Mouse (Mus musculus): ENCODE measurements around the gene Mrpl12. TPM values are rescaled to one million over a fixed set of nuclear protein-coding genes. Genes with fewer than 3 reads are reported as not detected.

The Mrpl12 gene
- polyA plus RNA-seq, 1 experiment from 2014 or later: 133 TPM

DNA sequence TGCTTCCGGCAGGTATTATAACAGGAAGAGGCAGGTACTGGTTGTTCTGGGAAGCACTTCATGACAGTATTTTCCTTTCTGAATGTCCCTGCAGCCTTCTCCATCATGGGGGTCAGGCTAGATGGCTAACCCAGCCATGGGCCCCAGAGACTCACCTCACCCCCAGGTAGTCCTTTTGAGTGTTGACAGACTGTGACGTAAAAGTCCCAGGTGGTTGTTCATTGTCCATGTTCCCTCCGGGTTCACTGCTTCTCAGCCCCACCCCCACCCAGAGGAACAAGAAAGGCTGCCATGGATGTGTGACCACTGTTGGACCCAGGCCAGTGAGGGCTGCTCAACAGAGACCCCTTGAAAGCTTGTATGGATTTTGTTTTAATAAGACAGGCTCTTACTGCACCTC lies 8.9 kb downstream of the Mrpl12 start:
- Histone ChIP-seq H3K4me1 (ENCODE audit: insufficient read depth) (peaks cover 33% of the 10 kb centered on the region), H3K36me3 (replicated peaks; ENCODE audit: insufficient read depth, low read length) (peaks cover 26% of the 10 kb centered on the region), H3K27me3 (ENCODE audit: insufficient read depth, low read length) (no peaks in the 10 kb centered on the region), H3K9ac (replicated peaks) (peak overlapping the region; percentile 28), H3K27ac (ENCODE audit: low read depth) (peak overlapping the region; percentile 88; the same call in 1 of the 2 replicates), H3K9me3 (ENCODE audit: low read length) (no peaks in the 10 kb centered on the region), H3K4me3 (ENCODE audit: low read depth, low read length) (peak overlapping the region; percentile 71; the same call in 1 of the 2 replicates), H3K4me2 (ENCODE audit: low read depth, low read length) (peak overlapping the region; percentile 91)
- 57% methylated on average over 3 of the region's 3 CpGs for whole genome bisulfite sequencing (ENCODE audit: insufficient replicate concordance)
- ATAC-seq (no peak), DNase-seq (no peak)
- TF ChIP-seq EP300 (IDR thresholded peaks at IDR 0.05; ENCODE audit: low read depth) (no peak), CTCF (IDR thresholded peaks at IDR 0.05; ENCODE audit: low read depth) (no peak)

DNA sequence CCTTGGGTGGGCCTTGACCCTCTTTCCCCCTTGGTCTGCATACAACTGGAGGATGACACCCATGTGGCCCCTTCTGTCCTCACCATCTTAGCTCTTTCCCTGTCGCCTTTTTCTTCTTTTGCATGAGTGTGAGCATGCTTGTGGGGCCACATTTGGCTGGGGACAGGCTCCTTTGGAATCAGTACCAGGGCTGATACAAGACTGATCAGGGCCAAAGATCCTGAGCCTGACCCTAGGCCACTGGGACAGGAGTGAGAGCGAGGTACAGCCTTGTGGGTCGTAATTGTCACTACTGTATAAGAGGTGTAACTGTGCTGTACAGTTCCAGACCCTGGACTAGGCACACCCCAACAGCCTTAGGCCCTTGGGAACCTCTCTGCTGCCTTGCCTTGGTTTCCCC lies 9.5 kb downstream of the Mrpl12 start:
- peaks cover 33% of the 10 kb centered on the region for H3K4me1 ChIP-seq (ENCODE audit: insufficient read depth)
- H3K36me3 ChIP-seq (replicated peaks; ENCODE audit: insufficient read depth, low read length): peaks cover 21% of the 10 kb centered on the region
- 77% methylated on average over 3 of the region's 3 CpGs for WGBS (ENCODE audit: insufficient replicate concordance)
- ATAC-seq: no peak
- no peak overlapping the region for H3K27ac ChIP-seq (ENCODE audit: low read depth)
- H3K4me3 ChIP-seq (ENCODE audit: low read depth, low read length): no peak overlapping the region
- H3K27me3 ChIP-seq (ENCODE audit: insufficient read depth, low read length): no peaks in the 10 kb centered on the region
- no peaks in the 10 kb centered on the region for H3K9me3 ChIP-seq (ENCODE audit: low read length)
- no peak for DNase-seq
- no peak overlapping the region for H3K9ac ChIP-seq (replicated peaks)
- peak overlapping the region; percentile 91; the same call in 1 of the 2 replicates for H3K4me2 ChIP-seq (ENCODE audit: low read depth, low read length)
- TF ChIP-seq CTCF (IDR thresholded peaks at IDR 0.05; ENCODE audit: low read depth) (no peak), EP300 (IDR thresholded peaks at IDR 0.05; ENCODE audit: low read depth) (no peak)

DNA sequence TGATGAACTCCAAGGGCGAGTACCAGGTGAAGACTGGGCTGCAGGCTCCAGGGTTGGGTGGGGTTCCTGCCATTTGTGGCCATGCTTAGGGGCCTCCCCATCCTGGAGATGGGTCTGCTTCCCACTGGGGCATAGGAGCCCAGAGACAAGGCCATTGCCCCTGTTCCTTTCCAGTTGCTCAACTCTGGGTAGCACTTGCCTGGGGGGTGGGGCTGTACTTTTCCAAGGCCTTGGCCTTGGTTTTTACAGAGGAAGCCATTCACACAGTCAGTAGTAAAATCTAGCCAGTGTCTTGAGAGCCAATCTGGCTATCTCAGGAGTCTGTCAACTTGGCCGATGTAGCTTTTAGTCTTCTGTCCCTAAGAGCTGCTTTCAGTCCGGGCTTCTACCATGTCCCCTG lies 13.0 kb downstream of the Mrpl12 start:
- no peak overlapping the region for H3K9ac ChIP-seq (replicated peaks)
- no peak overlapping the region for H3K4me3 ChIP-seq (ENCODE audit: low read depth, low read length)
- DNase-seq (no peak), ATAC-seq (no peak)
- 80% methylated on average over 3 of the region's 3 CpGs for WGBS (ENCODE audit: insufficient replicate concordance)
- H3K4me1 ChIP-seq (ENCODE audit: insufficient read depth): peaks cover 15% of the 10 kb centered on the region
- TF ChIP-seq CTCF (IDR thresholded peaks at IDR 0.05; ENCODE audit: low read depth): no peak
- no peak overlapping the region for H3K27ac ChIP-seq (ENCODE audit: low read depth)
- no peaks in the 10 kb centered on the region for H3K27me3 ChIP-seq (ENCODE audit: insufficient read depth, low read length)
- H3K4me2 ChIP-seq (ENCODE audit: low read depth, low read length): no peak overlapping the region
- H3K36me3 ChIP-seq (replicated peaks; ENCODE audit: insufficient read depth, low read length): peaks cover 20% of the 10 kb centered on the region
- no peaks in the 10 kb centered on the region for H3K9me3 ChIP-seq (ENCODE audit: low read length)

DNA sequence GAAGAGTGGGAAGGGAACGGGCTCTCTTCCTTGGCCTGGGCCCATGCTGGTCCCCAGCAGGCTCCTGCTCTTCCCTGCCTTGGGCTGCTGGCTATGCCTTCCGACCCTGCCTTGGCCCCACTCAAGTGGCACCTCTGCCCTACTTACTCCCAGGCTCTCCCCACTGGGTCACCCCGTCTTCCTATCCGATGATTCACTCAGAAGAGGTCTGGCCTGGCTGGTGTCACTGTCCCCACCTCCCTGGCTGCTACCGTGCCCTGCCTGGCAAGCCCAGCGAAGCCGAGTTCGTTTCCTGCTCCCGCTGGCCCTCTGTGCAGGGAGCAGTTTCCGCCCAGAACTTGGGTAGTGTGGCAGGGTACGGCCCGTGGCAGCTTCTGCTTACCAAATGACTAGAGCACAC lies 13.8 kb downstream of the Mrpl12 start:
- DNase-seq (no peak), ATAC-seq (no peak)
- no peak overlapping the region for H3K4me3 ChIP-seq (ENCODE audit: low read depth, low read length)
- H3K9me3 ChIP-seq (ENCODE audit: low read length): no peaks in the 10 kb centered on the region
- H3K9ac ChIP-seq (replicated peaks): no peak overlapping the region
- H3K4me1 ChIP-seq (ENCODE audit: insufficient read depth): peaks cover 9% of the 10 kb centered on the region
- no peak overlapping the region for H3K27ac ChIP-seq (ENCODE audit: low read depth)
- peaks cover 20% of the 10 kb centered on the region for H3K36me3 ChIP-seq (replicated peaks; ENCODE audit: insufficient read depth, low read length)
- no peak overlapping the region for H3K4me2 ChIP-seq (ENCODE audit: low read depth, low read length)
- no peak for TF ChIP-seq CTCF (IDR thresholded peaks at IDR 0.05; ENCODE audit: low read depth)
- no peak for TF ChIP-seq EP300 (IDR thresholded peaks at IDR 0.05; ENCODE audit: low read depth)
- H3K27me3 ChIP-seq (ENCODE audit: insufficient read depth, low read length): no peaks in the 10 kb centered on the region
- 86% methylated on average over 12 of the region's 12 CpGs for WGBS (ENCODE audit: insufficient replicate concordance)

DNA sequence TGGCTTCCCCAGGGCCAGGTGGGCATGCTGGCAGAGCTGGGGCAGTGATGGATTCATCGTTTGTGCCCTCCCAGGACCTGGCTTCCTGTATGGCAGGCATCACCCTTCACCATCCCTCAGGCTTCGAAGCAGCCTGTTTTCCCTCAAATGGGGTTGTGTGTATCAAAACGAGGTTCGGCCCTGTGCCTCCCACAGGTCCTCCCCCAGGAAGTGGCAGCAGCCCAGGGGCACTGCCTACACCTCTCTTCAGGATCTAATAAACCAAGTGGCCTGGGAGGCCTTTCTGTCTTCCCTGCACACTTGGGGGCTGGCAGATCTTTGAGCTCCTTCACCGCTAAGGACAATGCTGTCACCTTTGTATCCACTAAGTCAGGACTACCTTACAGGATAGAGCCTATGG lies 14.5 kb downstream of the Mrpl12 start:
- H3K27me3 ChIP-seq (ENCODE audit: insufficient read depth, low read length): no peaks in the 10 kb centered on the region
- H3K4me2 ChIP-seq (ENCODE audit: low read depth, low read length): no peak overlapping the region
- peaks cover 3% of the 10 kb centered on the region; the same call in 1 of the 2 replicates for H3K4me1 ChIP-seq (ENCODE audit: insufficient read depth)
- ATAC-seq (no peak), DNase-seq (no peak)
- no peaks in the 10 kb centered on the region for H3K9me3 ChIP-seq (ENCODE audit: low read length)
- no peak overlapping the region for H3K27ac ChIP-seq (ENCODE audit: low read depth)
- no peak for TF ChIP-seq EP300 (IDR thresholded peaks at IDR 0.05; ENCODE audit: low read depth)
- TF ChIP-seq CTCF (IDR thresholded peaks at IDR 0.05; ENCODE audit: low read depth): no peak
- no peak overlapping the region for H3K4me3 ChIP-seq (ENCODE audit: low read depth, low read length)
- no peak overlapping the region for H3K9ac ChIP-seq (replicated peaks)
- 84% methylated on average over 5 of the region's 5 CpGs for WGBS (ENCODE audit: insufficient replicate concordance)
- peaks cover 20% of the 10 kb centered on the region for H3K36me3 ChIP-seq (replicated peaks; ENCODE audit: insufficient read depth, low read length)

DNA sequence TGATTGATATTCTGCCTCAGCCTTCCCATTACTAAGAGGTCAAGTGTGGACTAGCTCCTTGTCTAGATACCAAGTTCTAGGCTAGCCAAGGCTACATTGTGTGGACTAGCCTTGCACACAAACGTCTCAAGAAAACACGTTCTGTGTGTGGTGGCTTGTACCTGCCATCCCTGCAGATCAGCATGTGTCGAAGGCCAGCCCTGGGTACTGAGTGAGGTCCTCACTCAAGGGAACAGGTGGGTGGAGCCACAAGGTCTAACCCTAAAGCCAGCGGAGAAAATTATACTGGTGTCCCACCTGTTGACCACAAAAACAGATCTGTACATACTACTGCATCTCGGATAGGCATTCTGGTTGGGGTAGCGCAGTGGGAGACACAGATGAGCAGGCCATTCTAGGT lies 15.5 kb downstream of the Mrpl12 start:
- Histone ChIP-seq H3K9ac (replicated peaks) (peak overlapping the region; percentile 30; the same call in 1 of the 2 replicates), H3K4me3 (ENCODE audit: low read depth, low read length) (no peak overlapping the region), H3K36me3 (replicated peaks; ENCODE audit: insufficient read depth, low read length) (peaks cover 12% of the 10 kb centered on the region), H3K27ac (ENCODE audit: low read depth) (peak overlapping the region; percentile 16), H3K4me2 (ENCODE audit: low read depth, low read length) (no peak overlapping the region), H3K9me3 (ENCODE audit: low read length) (no peaks in the 10 kb centered on the region), H3K4me1 (ENCODE audit: insufficient read depth) (peaks cover 3% of the 10 kb centered on the region; the same call in 1 of the 2 replicates), H3K27me3 (ENCODE audit: insufficient read depth, low read length) (no peaks in the 10 kb centered on the region)
- 69% methylated on average over 6 of the region's 6 CpGs for WGBS (ENCODE audit: insufficient replicate concordance)
- no peak for TF ChIP-seq EP300 (IDR thresholded peaks at IDR 0.05; ENCODE audit: low read depth)
- no peak for TF ChIP-seq CTCF (IDR thresholded peaks at IDR 0.05; ENCODE audit: low read depth)
- no peak for DNase-seq
- ATAC-seq: peak; percentile 20; the same call in 1 of the 2 replicates

DNA sequence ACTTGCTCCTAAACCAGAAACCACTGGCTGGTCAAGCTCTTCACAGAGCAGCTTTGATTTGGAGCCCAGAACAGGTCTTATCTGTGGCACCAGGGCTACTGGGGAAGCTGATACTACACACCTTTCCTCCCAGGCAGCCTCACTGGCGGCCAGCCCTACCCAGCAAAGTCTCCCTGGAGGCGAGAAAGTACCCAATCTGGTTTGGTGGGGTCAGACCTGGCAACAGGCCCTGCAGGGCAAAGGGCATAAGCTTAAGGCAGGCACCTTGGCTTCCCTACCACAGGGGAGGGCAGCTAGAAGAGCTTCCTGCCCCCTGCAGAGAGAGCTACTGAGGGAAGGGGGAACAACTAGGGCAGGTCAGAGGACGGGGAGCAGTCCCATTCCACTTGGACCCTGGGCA lies 15.9 kb downstream of the Mrpl12 start:
- ATAC-seq: peak; percentile 56

More for the DNA sequence above, 15.9 kb downstream of the Mrpl12 start:
- H3K4me2 ChIP-seq (ENCODE audit: low read depth, low read length): no peak overlapping the region
- peak overlapping the region; percentile 16 for H3K27ac ChIP-seq (ENCODE audit: low read depth)
- peaks cover 8% of the 10 kb centered on the region for H3K36me3 ChIP-seq (replicated peaks; ENCODE audit: insufficient read depth, low read length)
- H3K4me1 ChIP-seq (ENCODE audit: insufficient read depth): peaks cover 3% of the 10 kb centered on the region; the same call in 1 of the 2 replicates
- peak; percentile 62 for DNase-seq
- WGBS (ENCODE audit: insufficient replicate concordance): 17% methylated on average over 3 of the region's 3 CpGs
- TF ChIP-seq EP300 (IDR thresholded peaks at IDR 0.05; ENCODE audit: low read depth) (no peak), CTCF (IDR thresholded peaks at IDR 0.05; ENCODE audit: low read depth) (no peak)
- H3K27me3 ChIP-seq (ENCODE audit: insufficient read depth, low read length): no peaks in the 10 kb centered on the region
- H3K9ac ChIP-seq (replicated peaks): peak overlapping the region; percentile 30; the same call in 1 of the 2 replicates
- H3K4me3 ChIP-seq (ENCODE audit: low read depth, low read length): no peak overlapping the region
- no peaks in the 10 kb centered on the region for H3K9me3 ChIP-seq (ENCODE audit: low read length)

Measured in liver, postnatal 0 days (tissue).